Mouse (Mus musculus) heart, embryonic 11.5 days (tissue): ENCODE data around the gene Trim21. TPM values are rescaled to one million over a fixed set of nuclear protein-coding genes. Genes with fewer than 3 reads are reported as not detected.

Experiments
- ATAC-seq: fragments of 200-750 bp; cut with Nextera tagmentation; replicated peaks from 2 replicates; pipeline ENCODE4 v1.8.0; 2017; ENCODE audit warnings: moderate library complexity; ENCODE audit not compliant: insufficient number of reproducible peaks, low FRiP score, low TSS enrichment
- H3K27ac ChIP-seq: fragments of 300-500 bp; sonication (generic); 2 replicates; pipeline ENCODE4 v1.5.1; 2014; ENCODE audit warnings: mild to moderate bottlenecking, low read depth, low read length
- H3K27me3 ChIP-seq: fragments of 300-500 bp; sonication (generic); 2 replicates; pipeline ENCODE4 v1.6.1; 2014; ENCODE audit warnings: mild to moderate bottlenecking, low read length, mixed read lengths; ENCODE audit not compliant: control insufficient read depth, insufficient read depth
- H3K36me3 ChIP-seq: fragments of 300-500 bp; sonication (generic); 2 replicates; pipeline ENCODE4 v1.6.1; 2014; ENCODE audit warnings: mild to moderate bottlenecking, low read length, moderate library complexity, mixed read lengths; ENCODE audit not compliant: control insufficient read depth, insufficient read depth
- H3K4me1 ChIP-seq: fragments of 300-500 bp; sonication (generic); 2 replicates; pipeline ENCODE4 v1.6.1; 2014; ENCODE audit warnings: low read length; ENCODE audit not compliant: control insufficient read depth, insufficient read depth
- H3K4me2 ChIP-seq: fragments of 300-500 bp; sonication (generic); 2 replicates; pipeline ENCODE4 v1.6.1; 2014; ENCODE audit warnings: mild to moderate bottlenecking, moderate library complexity
- H3K4me3 ChIP-seq: fragments of 300-500 bp; sonication (generic); 2 replicates; pipeline ENCODE4 v1.5.1; 2014; ENCODE audit warnings: low read depth, low read length
- H3K9ac ChIP-seq: fragments of 300-500 bp; sonication (generic); 2 replicates; pipeline ENCODE4 v1.6.1; 2014; ENCODE audit warnings: mild to moderate bottlenecking, low read depth, low read length, moderate library complexity
- H3K9me3 ChIP-seq: fragments of 300-500 bp; sonication (generic); replicated peaks from 2 replicates; pipeline ENCODE4 v1.6.1; 2016; ENCODE audit warnings: low read length; ENCODE audit not compliant: control insufficient read depth
- WGBS: fragments of 180-500 bp; shearing (Covaris S2); extraction: QIAGEN DNeasy Blood & Tissue Kit; methylation state at CpG from one replicate; pipeline ENCODE4 v1.1.7; 2014; ENCODE audit not compliant: insufficient replicate concordance; 5-methylcytosine and 5-hydroxymethylcytosine counted together
- polyA plus RNA-seq: library from polyadenylated mRNA; unstranded; fragments of >200 nt; fragmentation: Nextera tagmentation; extraction: Ambion mirVana; gene quantifications from 2 replicates; pipeline ENCODE4 v1.2.1, GENCODE M21; 2014

The Trim21 gene
- polyA plus RNA-seq, 1 experiment from 2014 or later: 0.63 TPM

DNA sequence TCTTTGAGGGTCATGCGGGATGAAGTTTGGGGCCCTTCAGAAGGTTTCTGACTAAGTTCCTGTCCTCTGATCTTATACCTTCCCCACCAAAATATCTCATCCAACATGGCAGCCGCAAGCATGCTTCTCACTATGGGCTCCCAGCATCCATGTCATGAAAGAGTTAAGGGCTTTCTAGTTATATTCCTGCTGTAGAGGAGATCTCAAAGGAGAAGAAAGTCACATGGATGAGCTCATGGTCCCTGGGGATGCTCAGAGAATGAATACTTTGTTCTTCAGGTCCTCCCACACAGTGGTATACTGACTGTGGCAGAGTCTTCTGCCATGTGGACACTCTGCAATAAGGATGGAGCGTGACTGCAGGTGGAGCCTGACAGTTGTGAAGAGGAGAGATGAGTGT, 15.7 kb downstream of the Trim21 start, which contains the start of gene Olfr549:
Gene Olfr549 (plus strand): TSS at position 301 of the 400 bp plus-strand sequence.
- WGBS: 84% methylated on average over 3 of the region's 3 CpGs
- Histone ChIP-seq H3K9me3 (no peaks in the 10 kb centered on the region), H3K27me3 (no peaks in the 10 kb centered on the region), H3K4me3 (no peak within 1 kb of the TSS), H3K9ac (no peak within 1 kb of the TSS), H3K27ac (no peak within 1 kb of the TSS), H3K4me1 (no peaks in the 10 kb centered on the region), H3K4me2 (no peak within 1 kb of the TSS), H3K36me3 (no peaks in the 10 kb centered on the region)
- ATAC-seq: no peak

GRCm38 (mm10) chr7:102541251-102541650, 24.0 kb downstream of the Trim21 start:
- Histone ChIP-seq H3K9ac (no peak overlapping the region), H3K4me3 (no peak overlapping the region), H3K27me3 (no peaks in the 10 kb centered on the region), H3K9me3 (no peaks in the 10 kb centered on the region), H3K36me3 (no peaks in the 10 kb centered on the region), H3K4me2 (no peak overlapping the region), H3K4me1 (no peaks in the 10 kb centered on the region), H3K27ac (no peak overlapping the region)
- WGBS: 46% methylated on average over 3 of the region's 3 CpGs
- no peak for ATAC-seq

- H3K27ac ChIP-seq: no peak within 1 kb of the TSS
- no peak within 1 kb of the TSS for H3K4me3 ChIP-seq
- no peaks in the 10 kb centered on the region for H3K9me3 ChIP-seq
- no peaks in the 10 kb centered on the region for H3K27me3 ChIP-seq
- H3K36me3 ChIP-seq: no peaks in the 10 kb centered on the region
- ATAC-seq: no peak
- 68% methylated on average over 2 of the region's 2 CpGs for WGBS
- no peak within 1 kb of the TSS for H3K9ac ChIP-seq
- no peaks in the 10 kb centered on the region for H3K4me1 ChIP-seq
- no peak within 1 kb of the TSS for H3K4me2 ChIP-seq
Measured at GRCm38 (mm10) chr7:102540596-102540995, 24.7 kb downstream of the Trim21 start, which contains the start of gene Olfr548-ps1. Gene Olfr548-ps1, plus strand, starts transcription at chr7:102540896.

DNA sequence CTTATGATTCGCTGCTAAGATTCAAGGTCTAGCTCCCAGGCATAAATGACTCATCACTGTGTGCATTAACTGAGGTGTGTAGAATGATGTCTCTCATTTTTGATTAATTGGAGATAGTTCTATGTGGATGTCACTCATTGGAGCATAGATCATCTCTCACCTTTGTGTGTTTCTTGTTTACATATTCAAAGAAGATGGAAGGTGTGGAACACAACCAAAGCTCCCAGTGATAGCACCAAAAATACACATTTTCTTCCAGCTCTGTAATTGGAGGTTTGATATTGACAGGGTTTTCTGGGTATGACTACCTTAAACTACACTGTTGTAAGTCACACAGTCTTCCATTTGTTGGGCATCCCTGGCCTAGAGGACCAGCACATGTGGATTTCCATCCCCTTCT, 30.8 kb downstream of the Trim21 start, which contains the start of gene Olfr547:
Gene Olfr547 (plus strand): TSS at position 301 of the 400 bp plus-strand sequence.
- no peaks in the 10 kb centered on the region for H3K9me3 ChIP-seq
- H3K4me3 ChIP-seq: no peak within 1 kb of the TSS
- no peaks in the 10 kb centered on the region for H3K27me3 ChIP-seq
- H3K36me3 ChIP-seq: no peaks in the 10 kb centered on the region
- H3K4me2 ChIP-seq: no peak within 1 kb of the TSS
- 67% methylated on average over 1 of the region's 1 CpGs for WGBS
- H3K27ac ChIP-seq: no peak within 1 kb of the TSS
- H3K4me1 ChIP-seq: no peaks in the 10 kb centered on the region
- H3K9ac ChIP-seq: no peak within 1 kb of the TSS
- no peak for ATAC-seq

GRCm38 (mm10) chr7:102529052-102529451, 36.2 kb downstream of the Trim21 start:
- no peak overlapping the region for H3K27ac ChIP-seq
- no peaks in the 10 kb centered on the region for H3K27me3 ChIP-seq
- no peaks in the 10 kb centered on the region for H3K4me1 ChIP-seq
- ATAC-seq: no peak
- no peaks in the 10 kb centered on the region for H3K36me3 ChIP-seq
- H3K4me3 ChIP-seq: no peak overlapping the region
- no peak overlapping the region for H3K9ac ChIP-seq
- no peaks in the 10 kb centered on the region for H3K9me3 ChIP-seq
- H3K4me2 ChIP-seq: no peak overlapping the region
- 67% methylated on average over 1 of the region's 1 CpGs for WGBS

DNA sequence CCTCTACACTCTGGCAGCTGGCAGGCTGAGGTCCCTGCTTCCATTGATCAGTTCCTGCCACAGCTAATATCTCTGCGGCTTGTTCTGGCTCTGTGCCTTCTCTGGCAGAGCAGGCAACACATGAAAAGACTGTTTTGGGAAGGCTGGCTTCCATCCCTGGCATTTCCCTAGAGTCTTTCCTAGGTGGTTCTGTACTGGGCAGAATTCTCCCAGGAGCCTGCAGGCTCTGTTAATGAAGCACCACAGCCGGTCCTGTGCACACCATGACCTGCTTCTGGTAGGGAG, 48.3 kb downstream of the Trim21 start:
- Histone ChIP-seq H3K9me3 (no peaks in the 10 kb centered on the region), H3K27ac (no peak overlapping the region), H3K4me3 (no peak overlapping the region), H3K36me3 (no peaks in the 10 kb centered on the region), H3K9ac (no peak overlapping the region), H3K27me3 (peaks cover 7% of the 10 kb centered on the region; the same call in 1 of the 2 replicates), H3K4me2 (no peak overlapping the region), H3K4me1 (no peaks in the 10 kb centered on the region)
- ATAC-seq: no peak
- WGBS: 72% methylated on average over 2 of the region's 2 CpGs

DNA sequence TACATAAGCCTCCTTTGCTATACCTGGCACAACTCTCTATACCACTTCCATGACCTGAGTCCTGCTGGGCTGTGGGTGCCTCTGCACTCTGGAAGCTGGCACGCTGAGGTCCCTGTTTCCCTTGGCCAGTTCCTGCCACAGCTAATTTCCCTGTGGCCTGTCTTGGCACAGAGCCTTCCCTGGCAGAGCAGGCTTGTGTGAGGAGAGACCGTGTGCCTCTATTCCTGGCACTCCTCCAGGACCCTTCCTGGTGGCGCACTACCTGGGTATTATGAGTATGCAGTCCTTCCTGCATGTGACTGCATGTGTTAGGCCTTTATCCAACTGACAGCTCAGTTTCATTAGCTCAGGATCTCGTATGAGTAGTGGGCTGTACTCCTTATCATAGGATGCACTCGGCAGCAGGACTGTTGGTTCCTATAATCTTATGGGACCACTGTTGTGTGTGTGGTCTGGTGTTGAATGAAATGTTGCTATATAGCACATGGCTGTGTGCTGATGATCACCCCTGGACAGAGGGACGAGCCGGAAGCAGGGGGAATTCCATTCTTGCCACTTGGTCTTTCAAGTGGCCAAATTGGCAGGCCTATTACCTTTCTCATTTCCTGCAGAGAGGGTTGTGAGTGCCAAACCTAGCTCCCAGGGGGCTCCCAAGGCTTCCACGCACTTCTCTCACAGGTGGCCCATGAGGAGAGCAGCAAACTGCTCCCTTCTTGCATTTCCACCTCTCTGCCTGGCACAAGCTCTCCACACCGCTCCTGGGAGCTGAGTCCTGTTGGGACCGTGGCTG, 48.8 kb downstream of the Trim21 start:
- H3K4me1 ChIP-seq: no peaks in the 10 kb centered on the region
- H3K27me3 ChIP-seq: peaks cover 10% of the 10 kb centered on the region; the same call in 1 of the 2 replicates
- no peaks in the 10 kb centered on the region for H3K9me3 ChIP-seq
- 65% methylated on average over 10 of the region's 10 CpGs for WGBS
- no peak overlapping the region for H3K27ac ChIP-seq
- H3K9ac ChIP-seq: no peak overlapping the region
- no peak overlapping the region for H3K4me3 ChIP-seq
- ATAC-seq: no peak
- H3K4me2 ChIP-seq: no peak overlapping the region
- H3K36me3 ChIP-seq: no peaks in the 10 kb centered on the region

DNA sequence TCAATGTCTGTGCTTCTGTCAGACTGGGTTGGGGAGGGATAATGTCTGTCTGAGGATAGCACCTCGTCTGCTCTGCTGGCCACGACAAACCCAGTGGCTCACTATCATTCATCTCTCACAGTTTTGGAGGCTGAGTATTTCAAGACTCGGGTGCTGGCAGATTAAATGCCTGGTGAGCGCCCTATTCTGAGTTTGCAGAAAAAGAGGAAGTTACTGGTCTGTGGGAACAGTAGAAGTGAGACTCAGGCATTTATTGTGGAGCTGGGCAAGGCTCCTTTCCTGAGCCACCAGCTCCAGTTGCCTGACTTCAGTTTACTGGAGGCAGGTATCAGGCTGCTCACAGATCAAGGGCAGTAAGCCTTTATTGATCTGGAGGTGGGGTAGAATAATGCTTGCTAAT, 51.1 kb downstream of the Trim21 start:
- 30% methylated on average over 4 of the region's 4 CpGs for WGBS
- no peak for ATAC-seq
- Histone ChIP-seq H3K4me1 (no peaks in the 10 kb centered on the region), H3K4me3 (no peak overlapping the region), H3K27ac (no peak overlapping the region), H3K9ac (no peak overlapping the region), H3K36me3 (no peaks in the 10 kb centered on the region), H3K4me2 (no peak overlapping the region), H3K27me3 (peaks cover 10% of the 10 kb centered on the region; the same call in 1 of the 2 replicates), H3K9me3 (no peaks in the 10 kb centered on the region)
